Mouse (Mus musculus) liver, adult 2 months (tissue): ENCODE measurements around the gene Mrps33. TPM values are rescaled to one million over a fixed set of nuclear protein-coding genes. Genes with fewer than 3 reads are reported as not detected.

Experiments
- DNase-seq: peaks from one replicate; pipeline ENCODE4 v3.0.0-alpha.2; 2011; ENCODE audit warnings: low read depth, low spot score; ENCODE audit errors: extremely low read depth
- H3K27ac ChIP-seq: fragments of 200-500 bp; replicated peaks from 2 replicates; pipeline ENCODE4 v1.5.1; 2012; ENCODE audit warnings: low read depth, mild to moderate bottlenecking, control low read depth, inconsistent platforms, low read length; ENCODE audit not compliant: insufficient read depth
- H3K27me3 ChIP-seq: fragments of 200-500 bp; 2 replicates; pipeline ENCODE4 v1.6.1; 2012; ENCODE audit warnings: mild to moderate bottlenecking, moderate library complexity, low read length, inconsistent platforms; ENCODE audit not compliant: control insufficient read depth, insufficient read depth
- H3K36me3 ChIP-seq: fragments of 200-500 bp; 2 replicates; pipeline ENCODE4 v1.6.1; 2012; ENCODE audit warnings: low read length, inconsistent platforms; ENCODE audit not compliant: control insufficient read depth, insufficient read depth
- H3K4me1 ChIP-seq: fragments of 200-500 bp; 2 replicates; pipeline ENCODE4 v1.6.1; 2011; ENCODE audit warnings: low read length; ENCODE audit not compliant: control insufficient read depth, insufficient read depth
- H3K4me3 ChIP-seq: fragments of 200-500 bp; 2 replicates; pipeline ENCODE4 v1.5.1; 2011; ENCODE audit warnings: low read depth, mild to moderate bottlenecking, control low read depth, low read length, moderate library complexity; ENCODE audit not compliant: insufficient read depth
- H3K79me2 ChIP-seq: fragments of 200-500 bp; 2 replicates; pipeline ENCODE4 v1.6.1; 2012; ENCODE audit warnings: inconsistent platforms, mild to moderate bottlenecking, low read length, moderate library complexity; ENCODE audit not compliant: control insufficient read depth, insufficient read depth
- H3K9ac ChIP-seq: fragments of 200-500 bp; 2 replicates; pipeline ENCODE4 v1.6.1; 2012; ENCODE audit warnings: low read depth, mild to moderate bottlenecking, control low read depth, inconsistent platforms, low read length
- CTCF ChIP-seq: fragments of 200-500 bp; IDR thresholded peaks from 2 replicates; pipeline ENCODE4 v1.5.1; 2011; ENCODE audit warnings: low read depth, low read length, control low read depth
- POLR2A ChIP-seq: fragments of 200-500 bp; IDR thresholded peaks from 2 replicates; pipeline ENCODE4 v1.6.1; 2011; ENCODE audit warnings: low read length, control low read depth; ENCODE audit not compliant: insufficient read depth; ENCODE audit errors: extremely low read depth
- WGBS: fragments of 180-500 bp; shearing (Covaris S2); methylation state at CpG from one replicate; pipeline ENCODE4 v1.1.7; 2018; 5-methylcytosine and 5-hydroxymethylcytosine counted together
- polyA plus RNA-seq: library from polyadenylated mRNA; depleted of rRNA; stranded (reverse); fragments of >200 nt; gene quantifications from 2 replicates; pipeline ENCODE4 v1.2.3, GENCODE M21; 2012; rRNA removed
- total RNA-seq: library from RNA; depleted of rRNA; stranded (reverse); fragments of >200 nt; gene quantifications from 2 replicates; pipeline ENCODE4 v1.2.3, GENCODE M21; 2014; rRNA removed

Mrps33 gene
- total RNA-seq (137 and 210 TPM in 2 replicates), polyA plus RNA-seq (38.4 and 43.0 TPM in 2 replicates)

- TF ChIP-seq POLR2A = peak; percentile 74; the same call in 1 of the 2 replicates
- peak; percentile 92 for TF ChIP-seq CTCF
- Histone ChIP-seq H3K27me3 (no peaks in the 10 kb centered on the region), H3K9ac (peak within 1 kb of the TSS; percentile 85), H3K27ac (peak within 1 kb of the TSS; percentile 92), H3K79me2 (no peaks in the 10 kb centered on the region; the same call in 1 of the 2 replicates), H3K4me3 (peak within 1 kb of the TSS; percentile 89), H3K4me1 (peaks cover 3% of the 10 kb centered on the region; the same call in 1 of the 2 replicates), H3K36me3 (no peaks in the 10 kb centered on the region)
- under 1% methylated on average over 39 of the region's 40 CpGs for WGBS
- DNase-seq = peak; percentile 91
Measured at GRCm38 (mm10) chr6:39810612-39811116, at the start of gene Mrps33. Gene Mrps33, minus strand, starts transcription at chr6:39810988.

DNA sequence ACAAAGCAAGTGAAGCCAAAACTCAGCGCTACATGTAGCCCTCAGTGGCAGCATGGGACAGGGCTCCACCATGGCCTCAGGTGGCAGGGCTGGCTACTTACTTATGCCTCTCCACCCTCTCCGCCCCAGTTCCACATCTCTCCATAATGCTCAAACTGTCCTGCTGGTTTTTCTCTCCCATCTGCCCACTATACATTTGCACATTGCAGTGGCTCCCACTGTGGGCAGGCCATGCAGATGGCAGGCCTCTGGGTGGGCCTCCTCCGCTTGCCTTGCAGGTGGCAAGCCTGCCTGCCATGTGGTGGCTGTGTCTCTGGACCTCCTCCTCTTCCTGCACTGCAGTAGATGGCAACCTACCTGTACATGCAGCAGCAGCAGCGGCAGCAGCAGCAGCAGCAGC lies 38.9 kb upstream of the Mrps33 start:
- Histone ChIP-seq H3K36me3 (no peaks in the 10 kb centered on the region), H3K27me3 (no peaks in the 10 kb centered on the region), H3K4me3 (no peak overlapping the region), H3K4me1 (no peaks in the 10 kb centered on the region), H3K9ac (no peak overlapping the region), H3K79me2 (no peaks in the 10 kb centered on the region), H3K27ac (no peak overlapping the region)
- no peak for TF ChIP-seq CTCF
- TF ChIP-seq POLR2A = no peak
- DNase-seq = no peak
- WGBS = 90% methylated on average over 4 of the region's 4 CpGs

- Histone ChIP-seq H3K4me1 (no peaks in the 10 kb centered on the region), H3K27me3 (no peaks in the 10 kb centered on the region), H3K79me2 (no peaks in the 10 kb centered on the region), H3K36me3 (no peaks in the 10 kb centered on the region), H3K9ac (no peak overlapping the region), H3K27ac (no peak overlapping the region), H3K4me3 (no peak overlapping the region)
- 35% methylated on average over 7 of the region's 7 CpGs for WGBS
- no peak for TF ChIP-seq POLR2A
- TF ChIP-seq CTCF = no peak; the same call in 1 of the 2 replicates
- no peak for DNase-seq
Measured at GRCm38 (mm10) chr6:39848766-39849165, 38.0 kb upstream of the Mrps33 start.

DNA sequence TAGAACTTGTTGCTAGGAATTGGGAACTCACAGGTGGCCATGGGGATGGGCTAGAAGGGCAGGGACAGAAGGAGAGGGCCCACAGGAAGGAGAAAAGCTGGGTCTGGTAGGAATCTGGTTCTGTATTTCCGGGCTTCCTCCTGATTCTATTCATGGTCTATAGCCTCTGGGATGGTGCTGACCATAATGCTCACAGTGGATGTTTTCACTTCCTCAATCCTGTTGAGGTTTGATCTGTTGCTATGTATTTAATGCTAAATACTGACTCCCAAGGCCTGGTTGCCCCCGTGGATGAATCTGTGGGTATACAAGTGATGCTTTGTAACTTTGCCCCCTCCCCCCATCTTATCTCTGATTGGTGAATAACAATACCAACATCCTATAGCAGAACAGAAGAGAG lies 36.8 kb upstream of the Mrps33 start:
- Histone ChIP-seq H3K27me3 (no peaks in the 10 kb centered on the region), H3K27ac (no peak overlapping the region), H3K4me1 (no peaks in the 10 kb centered on the region), H3K9ac (no peak overlapping the region), H3K79me2 (no peaks in the 10 kb centered on the region), H3K36me3 (no peaks in the 10 kb centered on the region), H3K4me3 (no peak overlapping the region)
- no peak for TF ChIP-seq CTCF
- no peak for TF ChIP-seq POLR2A
- no peak for DNase-seq
- 75% methylated on average over 2 of the region's 2 CpGs for WGBS

DNA sequence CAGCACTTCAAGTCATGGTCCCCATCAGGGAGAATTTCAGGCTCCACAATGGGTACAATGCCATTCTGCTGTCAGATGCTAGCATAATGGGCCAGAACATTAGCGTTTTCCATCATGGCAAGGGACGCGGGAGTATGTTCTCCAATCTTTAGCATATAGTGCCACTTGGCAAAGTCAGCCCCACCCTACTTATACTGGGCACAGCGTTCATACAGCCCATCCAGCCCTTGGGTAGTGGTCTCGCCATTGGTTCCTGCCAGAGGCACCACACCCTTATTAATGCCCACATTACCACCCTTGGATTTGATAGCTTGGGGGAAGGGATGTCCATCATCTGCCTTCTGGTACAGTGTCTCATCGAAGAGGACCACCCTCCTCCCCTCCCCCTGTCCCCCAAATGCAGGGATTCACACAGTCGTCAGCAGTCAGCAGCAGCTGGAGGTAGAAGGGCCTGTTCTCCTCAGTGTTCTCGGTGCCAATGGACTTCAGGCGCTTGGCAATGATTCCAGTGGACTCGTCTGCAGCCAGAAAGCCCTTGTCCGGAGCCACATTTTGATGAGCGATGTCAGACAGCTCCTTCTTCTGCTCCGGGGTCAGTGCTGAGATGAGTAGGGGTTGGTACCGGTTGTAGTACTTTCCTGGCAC lies 33.0 kb upstream of the Mrps33 start:
- H3K27me3 ChIP-seq = no peaks in the 10 kb centered on the region
- H3K27ac ChIP-seq = no peak overlapping the region
- TF ChIP-seq CTCF (no peak), POLR2A (no peak)
- no peaks in the 10 kb centered on the region for H3K79me2 ChIP-seq
- no peaks in the 10 kb centered on the region for H3K36me3 ChIP-seq
- H3K9ac ChIP-seq = no peak overlapping the region
- WGBS = 89% methylated on average over 14 of the region's 14 CpGs
- H3K4me1 ChIP-seq = no peaks in the 10 kb centered on the region
- no peak for DNase-seq
- H3K4me3 ChIP-seq = no peak overlapping the region

DNA sequence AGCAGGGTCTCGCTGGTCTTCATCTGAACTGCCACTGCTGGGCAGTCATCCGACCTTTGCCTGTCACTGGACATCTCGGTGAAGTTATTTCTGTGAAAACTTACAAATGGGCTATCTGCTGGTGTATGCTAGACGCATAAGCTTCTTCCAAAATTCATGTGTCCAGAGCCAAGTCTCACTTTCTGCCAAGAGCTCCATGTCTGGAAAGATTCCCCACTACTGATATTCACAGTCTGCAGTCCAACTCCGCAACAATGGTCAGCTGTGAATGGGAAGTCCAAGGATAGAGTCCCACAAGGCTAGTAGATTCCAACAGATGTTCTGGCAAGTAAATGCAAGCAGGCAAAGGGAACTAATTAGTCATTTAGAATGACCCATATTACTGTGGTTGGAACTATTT lies 17.9 kb upstream of the Mrps33 start:
- no peaks in the 10 kb centered on the region for H3K4me1 ChIP-seq
- H3K79me2 ChIP-seq = no peaks in the 10 kb centered on the region
- H3K27ac ChIP-seq = no peak overlapping the region
- no peak overlapping the region for H3K4me3 ChIP-seq
- no peak for DNase-seq
- H3K9ac ChIP-seq = no peak overlapping the region
- no peak for TF ChIP-seq CTCF
- TF ChIP-seq POLR2A = no peak
- H3K36me3 ChIP-seq = no peaks in the 10 kb centered on the region
- 85% methylated on average over 5 of the region's 5 CpGs for WGBS
- H3K27me3 ChIP-seq = no peaks in the 10 kb centered on the region
